Mouse (Mus musculus): ENCODE results near the gene Ano4.

The Ano4 gene

DNA sequence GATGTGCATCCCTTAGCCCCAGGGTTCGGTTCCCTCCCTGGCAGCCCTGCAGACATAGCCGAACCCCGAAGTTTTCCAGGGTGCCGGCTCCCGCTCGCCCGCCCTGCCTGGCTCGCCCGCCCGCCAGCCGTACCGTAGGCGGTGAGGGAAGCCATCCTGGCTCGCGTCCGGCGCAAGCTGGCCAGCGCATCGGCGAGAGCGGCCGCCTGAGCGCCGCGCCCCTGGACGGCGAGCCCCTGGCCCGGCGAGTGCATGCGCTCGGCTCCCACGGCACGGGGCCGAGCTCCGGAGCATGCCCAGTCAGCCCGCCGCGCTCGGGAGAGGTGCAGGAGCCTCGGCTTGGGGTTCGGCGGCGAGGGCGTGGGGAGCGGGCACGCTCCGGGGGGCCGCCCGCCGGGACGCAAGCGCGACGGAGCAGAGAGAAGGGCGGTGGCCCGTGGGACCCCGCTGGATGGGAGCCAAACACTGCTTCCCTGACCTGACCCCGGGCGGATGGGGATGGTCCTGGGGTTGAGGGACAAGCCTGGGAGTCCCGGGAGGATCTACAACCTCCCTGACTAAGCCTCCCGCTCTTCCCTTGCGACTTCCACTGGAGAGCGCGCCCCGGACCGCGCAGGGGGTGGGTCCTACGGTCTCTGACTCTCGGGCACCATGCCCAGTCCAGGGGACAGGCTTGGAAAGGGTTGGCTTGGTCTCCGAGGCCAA is at the start of gene Ano4:
TSS of gene Ano4 (minus strand) at position 272 of the 705 bp plus-strand sequence.
- peak; percentile 12 for DNase-seq

DNA sequence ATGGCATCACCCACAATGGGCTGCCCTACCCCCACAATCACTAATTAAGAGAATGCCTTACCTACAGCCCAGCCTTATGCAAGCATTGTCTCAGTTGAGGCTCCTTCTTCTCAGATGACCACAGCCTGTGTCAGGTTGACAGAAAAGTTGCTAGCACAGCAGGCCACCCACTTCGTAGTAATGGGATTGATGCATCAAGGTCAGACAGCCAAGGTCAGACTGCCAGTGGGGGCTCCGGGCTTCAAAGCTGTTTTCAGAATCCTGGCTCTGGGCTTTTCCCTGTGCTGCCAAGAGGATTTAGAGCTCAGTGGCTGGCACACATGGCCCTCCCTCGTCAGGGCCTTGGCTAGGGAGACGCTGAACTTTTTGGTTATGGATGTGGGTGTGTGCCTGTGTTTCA is 48.1 kb upstream of the Ano4 start:
- no peak for DNase-seq

DNA sequence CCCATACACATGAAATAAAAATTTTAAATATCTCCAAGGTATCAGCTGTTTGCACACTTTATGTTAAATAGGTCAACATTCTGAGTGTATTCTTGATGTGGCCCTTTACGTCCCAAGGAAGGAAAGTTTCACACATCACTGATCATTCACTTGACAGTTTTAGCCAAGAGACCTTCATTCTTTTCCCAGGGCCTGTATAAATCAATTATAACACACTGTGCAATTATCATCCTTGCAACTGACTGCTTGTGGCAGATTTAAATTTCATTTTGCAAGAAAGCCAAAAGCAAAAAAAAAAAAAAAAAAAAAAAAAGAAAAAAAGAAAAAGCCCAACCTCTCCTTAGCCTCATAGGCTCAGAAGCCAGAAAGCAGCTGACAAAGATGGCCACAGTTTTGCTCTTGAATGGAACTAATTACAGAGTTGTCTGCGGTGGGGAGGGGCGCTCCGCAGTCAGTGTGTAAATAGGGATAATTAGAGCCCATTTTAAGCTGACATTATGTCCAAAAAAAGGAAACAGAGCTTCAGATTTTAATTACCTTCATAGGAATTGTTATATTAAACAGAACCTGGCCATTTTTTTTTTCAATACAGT is 47.1 kb upstream of the Ano4 start:
- no peak for DNase-seq

DNA sequence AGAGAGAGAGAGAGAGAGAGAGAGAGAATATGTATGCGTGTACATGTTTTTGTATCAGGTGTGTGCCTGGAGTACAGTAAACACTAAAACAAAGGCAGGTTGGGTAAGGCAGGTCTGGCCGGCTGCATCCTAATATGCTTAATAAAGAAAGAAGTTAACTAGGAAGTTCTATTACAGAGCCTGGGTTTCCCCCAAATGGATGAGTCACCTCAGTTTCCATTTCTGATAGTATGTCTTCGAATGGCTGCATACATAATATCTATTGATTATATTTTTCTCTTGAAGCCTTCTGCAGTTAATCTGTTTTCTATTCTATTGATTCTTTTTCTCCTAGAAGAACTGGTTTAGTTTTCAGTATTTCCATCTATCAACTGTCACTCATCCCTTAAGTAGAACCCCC is 41.9 kb upstream of the Ano4 start:
- no peak for DNase-seq

DNA sequence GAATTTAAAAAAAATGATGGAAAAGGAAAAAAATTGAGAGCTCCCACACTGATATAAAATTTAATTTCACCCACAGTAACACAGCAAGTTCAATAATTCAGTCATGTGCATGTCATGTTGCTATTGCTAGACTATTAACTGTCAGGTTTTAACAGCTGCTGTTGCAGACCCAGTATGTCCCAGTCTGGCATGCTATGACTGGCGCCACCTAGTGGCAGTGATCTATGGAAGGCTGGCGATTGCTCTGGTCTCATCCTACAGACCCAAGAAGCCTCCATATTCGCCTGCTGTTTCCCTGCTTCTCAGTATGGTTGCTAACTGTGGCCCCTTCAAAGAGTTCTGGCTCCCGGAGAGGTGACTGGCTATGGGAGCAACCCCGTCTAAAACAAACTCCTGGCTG is 38.9 kb upstream of the Ano4 start:
- peak; percentile 74 for DNase-seq

DNA sequence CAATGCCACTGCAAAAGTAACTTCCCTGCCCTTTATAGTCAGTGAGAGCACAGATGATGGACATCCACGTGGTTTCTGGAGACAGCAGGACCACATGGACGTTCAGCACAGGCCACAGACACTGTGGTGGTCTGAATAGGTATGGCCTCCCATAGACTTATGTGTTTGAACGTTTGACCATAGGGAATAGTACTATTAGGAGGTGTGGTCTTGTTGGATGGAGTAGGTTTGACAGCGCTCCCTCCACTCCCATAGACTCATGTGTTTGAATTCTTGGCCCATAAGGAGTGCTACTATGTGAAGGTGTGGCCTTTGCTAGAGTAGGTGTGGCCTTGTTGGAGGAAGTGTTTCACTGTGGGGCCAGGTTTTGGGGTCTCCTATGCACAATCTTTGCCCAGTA is 33.2 kb upstream of the Ano4 start:
- DNase-seq = no peak

DNA sequence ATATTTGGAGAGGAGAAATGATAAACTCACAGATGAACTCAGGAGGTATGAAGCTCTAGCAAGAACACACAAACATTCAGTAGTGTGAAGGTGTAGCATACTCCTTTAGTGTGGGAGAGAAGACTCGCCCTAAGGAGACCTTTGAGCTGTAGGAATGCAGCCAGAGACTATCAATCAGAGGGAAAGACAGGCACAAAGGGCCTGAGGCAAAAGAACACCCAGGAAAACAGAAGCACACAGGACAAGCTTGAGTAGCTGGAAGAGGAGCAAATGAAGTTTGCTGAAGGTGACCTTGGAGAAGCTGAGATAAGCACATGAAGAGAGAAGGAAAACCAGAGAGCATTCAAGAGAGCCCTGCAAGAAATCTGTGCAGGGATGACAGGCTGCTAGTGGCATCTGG is 25.5 kb upstream of the Ano4 start:
- DNase-seq = no peak

DNA sequence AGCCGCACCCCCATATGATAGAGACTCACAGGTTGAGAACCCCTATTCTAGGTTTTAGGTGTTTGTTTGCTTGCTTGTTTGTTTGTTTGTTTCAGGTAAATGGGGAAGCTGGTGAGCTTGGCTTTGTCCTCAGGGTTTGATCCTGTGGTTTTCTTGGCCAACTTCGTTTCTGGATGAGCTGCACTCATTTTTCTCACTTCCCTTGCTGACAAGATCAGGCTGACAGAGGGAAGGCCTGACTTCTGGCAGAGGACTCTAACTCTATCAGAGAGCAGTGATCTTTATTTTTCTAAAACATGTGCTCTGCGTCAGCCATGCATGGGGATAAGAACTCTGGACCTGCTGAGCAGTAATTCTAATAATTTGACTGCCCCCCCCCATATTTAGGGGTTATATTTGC is 14.4 kb upstream of the Ano4 start:
- DNase-seq = no peak

DNA sequence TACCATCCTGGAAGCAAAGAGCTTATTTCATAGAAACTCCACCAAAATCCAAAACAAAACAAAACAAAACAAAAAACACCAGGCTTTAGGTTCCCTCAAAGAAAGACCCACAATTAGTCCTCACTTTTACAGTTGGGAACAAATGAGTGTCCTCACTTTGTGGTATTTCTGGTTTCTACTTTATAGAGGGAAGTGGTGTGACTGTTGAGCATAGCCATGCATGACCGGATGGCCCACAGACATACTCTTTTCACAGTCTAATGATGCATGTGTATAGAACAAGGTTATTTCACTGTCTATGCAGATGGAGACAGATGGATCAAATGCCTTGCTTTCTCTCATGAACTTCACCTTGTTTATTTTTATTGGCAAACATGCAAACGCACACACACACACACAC is 10.1 kb upstream of the Ano4 start:
- no peak for DNase-seq

DNA sequence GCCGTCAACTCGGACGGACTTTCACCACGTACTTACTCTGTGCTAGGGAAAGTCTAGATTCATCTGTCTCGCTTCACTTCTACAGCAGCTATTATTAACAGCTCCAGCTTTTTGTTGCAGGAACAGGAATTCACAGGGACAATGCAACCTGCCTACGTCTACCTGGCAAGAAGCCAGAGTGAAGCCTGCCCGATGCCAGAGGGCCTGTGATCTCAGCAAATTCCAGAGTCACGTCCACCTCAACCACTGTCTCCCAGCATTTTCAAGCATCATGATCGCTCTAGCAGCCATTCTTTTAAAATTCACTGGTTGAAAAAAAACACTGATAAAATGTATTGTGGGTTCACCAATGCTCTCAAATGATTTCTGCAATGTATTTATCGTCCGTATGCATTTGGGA is 6.9 kb upstream of the Ano4 start:
- DNase-seq = no peak

DNA sequence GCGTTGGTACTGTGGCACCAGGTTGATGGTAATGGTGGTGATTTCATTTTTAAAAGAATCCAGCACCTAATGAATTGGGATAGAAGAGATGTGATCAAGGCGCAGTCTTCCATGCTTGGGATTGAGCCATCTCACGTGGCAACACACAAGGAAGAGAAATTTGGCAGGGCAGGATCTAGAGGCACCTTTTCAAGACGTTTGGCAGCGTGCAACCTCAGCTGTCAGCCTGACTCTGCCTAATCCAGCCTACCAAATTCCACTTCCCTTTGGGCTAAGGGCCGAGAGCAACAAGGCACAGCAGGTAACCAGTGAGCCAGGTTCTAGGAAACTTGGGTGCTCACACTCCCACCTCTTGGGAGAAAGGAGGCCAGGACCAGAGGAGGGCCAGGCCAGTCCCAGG is 1.0 kb upstream of the Ano4 start:
- DNase-seq = no peak

DNA sequence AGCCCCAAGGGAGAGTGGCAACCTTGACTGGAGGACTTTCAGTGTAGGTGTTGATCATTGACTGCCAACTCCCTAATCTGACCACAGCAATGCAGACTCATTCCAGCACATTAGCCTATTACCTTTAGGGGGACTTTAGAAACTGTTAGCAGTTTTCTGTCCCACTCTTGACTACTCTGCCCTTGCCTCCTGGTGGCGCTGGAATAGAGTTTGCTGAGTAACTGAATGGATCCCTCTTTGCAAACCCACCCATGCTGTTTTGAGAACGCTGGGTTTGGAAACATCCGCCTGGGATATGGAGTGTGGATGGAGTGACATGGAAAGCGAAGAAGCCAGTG is 603 bp upstream of the Ano4 start:
- no peak for DNase-seq

DNA sequence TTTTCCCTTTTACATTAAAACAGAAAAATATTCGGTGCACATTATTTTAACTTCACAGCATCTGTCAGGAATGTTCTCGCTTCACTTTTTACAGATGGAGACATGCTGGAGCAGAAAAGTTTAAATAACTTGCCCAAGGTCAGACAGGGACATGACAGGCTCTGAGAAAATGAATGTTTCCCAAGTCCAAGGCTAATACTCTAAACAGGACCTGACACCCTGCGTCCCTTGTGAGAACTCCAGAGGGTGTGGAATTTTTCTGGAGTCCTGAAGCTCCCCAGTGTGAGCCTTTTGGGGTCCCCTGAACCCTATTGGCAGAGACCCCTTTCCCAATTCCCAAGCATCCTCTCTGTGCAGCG is 451 bp downstream of the Ano4 start:
- no peak for DNase-seq

DNA sequence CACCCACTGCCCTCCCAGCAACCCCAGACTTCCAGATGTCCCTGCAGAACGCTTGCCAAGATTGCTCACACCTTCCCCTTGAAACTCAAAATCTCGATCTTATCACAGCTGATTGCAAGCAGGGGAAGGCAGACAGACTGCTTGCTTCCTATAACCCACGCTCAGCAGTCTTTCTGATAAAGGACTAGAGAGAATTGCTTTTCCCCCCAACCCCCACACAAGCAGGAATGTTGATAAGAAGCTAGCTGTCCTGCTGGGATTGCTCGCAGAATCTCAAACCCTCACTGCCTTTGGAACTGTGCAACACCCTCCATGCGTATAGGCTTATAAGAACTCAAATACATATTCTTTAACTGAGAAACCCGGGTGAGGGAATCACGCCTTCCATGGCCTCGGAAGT is 846 bp downstream of the Ano4 start:
- DNase-seq = no peak

DNA sequence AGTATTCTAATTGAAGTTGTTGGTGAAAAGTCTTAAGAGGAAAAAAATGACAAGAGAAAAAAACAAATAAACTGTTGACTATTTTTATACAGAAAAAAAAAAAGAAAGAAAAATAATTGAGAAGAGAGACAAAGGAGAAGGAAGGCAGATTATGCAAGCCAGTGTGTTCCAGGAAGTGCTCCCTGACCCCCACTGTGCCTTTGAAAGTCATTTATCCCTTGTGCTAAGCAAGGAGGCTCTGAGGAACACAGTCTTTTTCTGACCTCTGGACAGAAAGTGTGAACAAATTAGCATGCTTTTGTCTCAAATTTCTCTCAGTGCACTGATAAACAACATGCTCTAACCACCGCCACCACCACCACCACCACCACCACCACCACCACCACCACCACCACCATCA is 14.3 kb downstream of the Ano4 start:
- DNase-seq = no peak

DNA sequence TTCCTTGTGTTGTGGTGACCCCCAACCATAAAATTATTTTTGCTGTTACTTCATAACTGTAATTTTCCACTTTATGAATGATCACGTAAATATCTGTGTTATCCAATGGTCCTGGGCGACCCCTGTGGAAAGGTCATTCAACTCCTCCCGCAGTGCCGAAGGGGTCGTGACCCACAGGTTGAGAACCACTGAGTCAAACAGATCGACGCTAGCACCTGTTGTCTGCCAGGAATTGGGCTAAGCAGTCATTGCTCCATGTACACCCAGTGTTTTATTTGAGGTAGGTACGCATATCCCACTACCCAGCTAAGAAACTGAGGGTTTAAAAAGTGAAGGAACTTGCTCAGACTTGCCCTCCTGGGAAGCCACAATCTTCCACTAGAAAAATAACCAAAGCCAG is 14.8 kb downstream of the Ano4 start:
- DNase-seq = no peak

DNA sequence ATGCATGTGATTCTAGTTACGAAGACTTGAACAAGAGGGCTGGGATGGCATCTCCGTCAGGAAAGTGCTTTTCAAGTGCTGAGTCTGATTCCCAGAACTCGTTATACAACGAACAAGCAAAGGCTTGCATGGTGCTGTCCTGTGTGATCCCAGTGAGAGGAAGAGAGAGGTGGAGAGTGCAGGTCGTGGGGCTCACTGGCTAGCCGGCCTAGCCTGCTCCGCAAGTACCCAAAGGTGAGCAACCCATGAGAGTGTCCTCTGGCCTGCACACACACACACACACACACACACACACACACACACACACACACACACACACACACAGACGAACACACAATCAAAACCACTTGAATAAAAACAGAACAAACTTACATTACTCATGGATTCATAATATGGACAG is 15.7 kb downstream of the Ano4 start:
- DNase-seq = no peak

DNA sequence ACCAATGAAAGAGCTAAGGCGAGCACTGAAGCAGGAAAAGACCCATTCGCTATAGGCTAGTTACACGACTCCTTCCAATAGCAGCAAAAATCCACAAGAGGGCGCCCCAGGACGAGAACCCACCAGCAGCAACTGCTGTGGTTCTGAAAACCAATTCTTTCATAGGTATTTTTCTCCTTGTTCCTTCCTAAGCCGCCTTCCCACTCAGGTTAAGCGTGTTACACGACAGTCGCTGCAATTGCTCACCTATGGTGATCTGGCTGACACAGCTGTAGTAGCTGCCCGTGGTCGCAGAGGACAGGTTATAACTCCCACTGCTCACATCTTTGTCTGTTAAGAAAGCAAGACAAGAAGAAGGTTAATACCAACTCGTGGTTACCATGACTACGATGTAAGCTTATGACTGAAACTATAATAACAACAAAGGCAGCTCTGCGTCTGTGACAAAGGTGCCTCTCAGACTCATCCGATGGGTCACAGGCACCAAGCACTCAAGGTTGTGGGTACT is 17.5 kb downstream of the Ano4 start:
- DNase-seq = peak; percentile 68

DNA sequence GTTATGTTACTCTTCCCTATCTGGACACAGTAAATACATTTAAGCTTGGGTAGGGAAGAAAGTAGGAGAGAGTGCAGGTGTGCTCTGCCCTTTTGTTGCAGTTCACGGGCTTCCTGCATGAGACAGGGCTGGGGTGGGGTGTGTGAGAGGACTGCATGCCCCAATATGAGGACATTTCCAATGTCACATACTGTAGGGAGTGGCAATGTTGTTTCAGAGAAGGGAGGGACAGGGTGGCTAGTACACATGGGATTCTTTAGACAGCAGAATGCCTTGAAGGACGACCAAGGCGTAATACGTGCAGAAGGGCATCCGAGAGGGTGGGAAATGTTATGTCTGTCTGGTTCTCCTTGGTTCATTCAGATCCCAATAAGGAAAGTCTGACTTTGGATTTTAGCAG is 18.2 kb downstream of the Ano4 start:
- DNase-seq = no peak

DNA sequence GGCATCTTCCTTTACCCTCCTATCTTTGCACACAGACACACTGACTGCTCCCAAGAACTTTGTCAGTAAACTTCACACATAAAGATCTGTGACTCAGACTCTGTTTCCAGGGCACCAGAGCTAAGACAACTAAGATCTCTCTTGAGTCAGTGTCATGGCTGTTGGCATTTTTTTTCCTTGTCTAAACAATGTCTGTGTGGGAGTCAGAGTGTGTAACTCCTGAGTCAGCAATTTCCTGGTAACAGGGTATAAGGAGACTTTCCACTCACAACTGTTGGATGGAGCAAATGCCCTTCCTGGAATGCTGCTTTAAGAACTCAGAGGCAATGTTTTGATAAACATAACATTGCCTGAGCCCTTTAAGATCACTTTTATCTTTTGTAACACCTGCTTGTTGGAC is 37.0 kb downstream of the Ano4 start:
- DNase-seq = no peak

DNA sequence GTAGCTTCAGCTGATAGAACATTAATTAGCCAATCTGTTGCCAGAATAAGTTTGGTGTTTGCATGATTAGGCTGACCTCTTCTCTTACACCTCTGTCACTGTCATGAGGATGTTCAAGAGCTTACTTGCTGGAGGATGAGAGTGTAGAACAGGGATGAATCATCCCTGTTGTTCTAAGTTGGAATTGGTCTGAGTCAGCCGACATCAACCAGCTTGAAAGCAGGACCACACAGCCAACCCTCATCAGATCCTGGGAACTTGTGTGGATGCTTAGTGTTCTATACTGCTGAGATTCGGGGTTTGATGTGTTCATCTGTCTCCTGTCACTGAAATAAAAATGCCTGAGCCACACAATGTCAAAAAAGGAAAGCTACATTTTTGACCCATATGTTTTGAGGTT is 44.2 kb downstream of the Ano4 start:
- no peak for DNase-seq

DNA sequence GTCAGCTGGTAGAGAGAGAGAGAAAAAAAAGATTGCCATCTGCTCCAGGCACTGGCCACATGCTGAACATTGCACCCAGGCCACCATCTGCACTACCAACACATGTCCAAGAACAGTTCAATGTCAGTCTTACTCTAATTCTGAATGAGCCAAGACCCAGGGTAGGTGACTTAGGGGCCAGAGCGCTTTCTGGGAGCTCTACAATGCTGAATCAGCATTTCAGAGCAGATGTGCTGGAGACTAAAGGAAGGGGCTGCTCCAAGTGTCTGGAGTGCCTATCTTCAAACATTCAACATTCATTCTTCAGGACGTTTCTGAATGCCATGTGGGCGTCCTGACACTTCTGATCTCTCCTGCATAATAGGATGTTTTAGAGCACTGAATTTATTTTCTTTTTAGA is 51.8 kb downstream of the Ano4 start:
- DNase-seq = no peak

DNA sequence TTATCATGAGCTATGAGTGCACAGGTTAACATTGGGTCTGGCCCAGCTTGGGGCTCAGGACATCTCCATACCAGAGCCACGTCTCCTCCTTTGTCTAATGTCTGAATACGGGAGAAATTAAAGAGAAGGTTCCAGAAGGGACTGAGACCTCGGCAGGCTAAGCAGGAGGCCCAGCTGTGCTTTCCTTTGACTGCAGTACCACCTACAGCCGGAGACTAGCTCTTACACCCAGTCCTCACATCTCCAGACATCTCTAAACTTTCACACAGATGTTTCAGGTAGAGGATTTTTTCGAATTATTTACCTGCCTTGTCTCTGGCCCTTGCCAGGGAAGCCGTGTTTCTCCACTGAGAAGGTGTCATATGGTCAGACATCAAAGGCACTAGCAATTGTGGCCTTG is 53.9 kb downstream of the Ano4 start:
- no peak for DNase-seq

DNA sequence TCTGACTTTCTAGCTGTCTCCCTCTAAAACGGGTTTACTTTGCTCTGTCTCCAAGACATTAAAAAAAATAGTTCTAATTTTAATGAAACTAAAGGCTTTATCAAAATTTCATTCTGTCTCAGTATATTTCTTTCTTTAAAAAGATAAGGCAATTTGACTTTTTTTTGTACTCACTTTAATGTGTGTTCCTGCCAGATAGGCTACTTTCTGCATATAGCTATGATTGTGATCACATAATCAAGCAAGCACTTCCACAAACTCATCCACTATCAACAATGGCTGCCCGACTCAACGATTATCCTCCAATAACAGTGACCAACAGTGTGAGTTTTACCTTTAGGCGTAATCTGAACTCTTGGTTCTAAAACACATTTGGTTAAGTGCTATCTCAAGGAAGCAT is 55.3 kb downstream of the Ano4 start:
- no peak for DNase-seq

DNA sequence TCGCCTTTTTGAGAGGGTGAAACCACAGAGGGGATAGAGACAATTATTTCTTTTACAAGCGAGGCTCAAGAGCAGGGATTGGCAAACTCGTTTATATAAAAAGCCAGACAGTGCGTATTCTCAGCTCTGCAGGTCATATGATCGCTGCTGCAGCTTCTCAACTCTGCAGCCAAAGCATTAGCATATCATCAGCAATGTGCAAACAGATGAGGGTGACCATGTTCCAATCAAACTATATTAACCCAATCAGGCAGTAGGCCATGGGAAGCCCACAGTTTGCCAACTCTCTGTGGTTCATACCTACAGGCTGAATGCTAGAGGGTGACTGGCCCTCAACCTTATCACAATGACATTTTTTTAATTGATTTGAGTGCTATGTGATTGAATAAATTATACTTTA is 64.2 kb downstream of the Ano4 start:
- no peak for DNase-seq

Measured in lung, postnatal 10 days (tissue).